Mouse (Mus musculus): Measurements from ENCODE around the gene Tubgcp5. TPM values are rescaled to one million over a fixed set of nuclear protein-coding genes. Genes with fewer than 3 reads are reported as not detected.

Gene Tubgcp5
- total RNA-seq, 2 experiments from 2014 or later: 10.6 to 11.0 TPM

- intact Hi-C loops (cut with DNase I): no loop called here
- DNase-seq (ENCODE audit: low spot score): no peak
These were observed 52.8 kb downstream of the Tubgcp5 start for GRCm38 (mm10) chr7:55846606-55847312.

GRCm38 (mm10) chr7:55849948-55850571 is 56.1 kb downstream of the Tubgcp5 start:
- intact Hi-C loops (cut with DNase I): loop anchor here (2.0 kb wide), 1 partner anchor 27 kb away; no protein-coding TSS in a partner anchor
- no peak for DNase-seq (ENCODE audit: low spot score)

- intact Hi-C loops (cut with DNase I): no loop called here
- no peak for DNase-seq (ENCODE audit: low spot score)
These were observed 58.8 kb downstream of the Tubgcp5 start for GRCm38 (mm10) chr7:55852787-55853186.

GRCm38 (mm10) chr7:55855597-55855996 is 61.6 kb downstream of the Tubgcp5 start:
- no peak for DNase-seq (ENCODE audit: low spot score)
- intact Hi-C loops (cut with DNase I): no loop called here

DNA sequence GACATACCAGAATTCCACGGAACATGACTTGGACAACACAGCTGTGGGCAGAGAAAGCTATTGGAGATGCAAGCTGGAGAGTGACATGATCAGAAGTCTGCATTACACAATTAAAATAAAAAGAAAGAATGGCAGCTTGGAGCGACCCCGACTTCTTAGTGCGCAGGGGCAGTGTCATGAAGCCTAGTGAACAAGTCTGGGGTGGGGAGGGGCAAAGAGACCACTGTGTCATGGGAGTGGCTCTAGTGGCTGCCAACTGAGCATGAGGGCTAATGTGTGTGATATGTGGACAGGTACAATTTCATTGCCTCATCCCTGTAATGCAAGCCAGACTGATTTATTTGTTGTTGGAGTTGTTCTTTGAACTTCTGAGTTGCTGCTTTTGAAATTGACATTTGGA is 62.8 kb downstream of the Tubgcp5 start:
- intact Hi-C loops (cut with DNase I): no loop called here
- DNase-seq (ENCODE audit: low spot score): no peak

- no peak for DNase-seq (ENCODE audit: low spot score)
- intact Hi-C loops (cut with DNase I): no loop called here
These were observed 63.8 kb downstream of the Tubgcp5 start for GRCm38 (mm10) chr7:55857729-55858128.

DNA sequence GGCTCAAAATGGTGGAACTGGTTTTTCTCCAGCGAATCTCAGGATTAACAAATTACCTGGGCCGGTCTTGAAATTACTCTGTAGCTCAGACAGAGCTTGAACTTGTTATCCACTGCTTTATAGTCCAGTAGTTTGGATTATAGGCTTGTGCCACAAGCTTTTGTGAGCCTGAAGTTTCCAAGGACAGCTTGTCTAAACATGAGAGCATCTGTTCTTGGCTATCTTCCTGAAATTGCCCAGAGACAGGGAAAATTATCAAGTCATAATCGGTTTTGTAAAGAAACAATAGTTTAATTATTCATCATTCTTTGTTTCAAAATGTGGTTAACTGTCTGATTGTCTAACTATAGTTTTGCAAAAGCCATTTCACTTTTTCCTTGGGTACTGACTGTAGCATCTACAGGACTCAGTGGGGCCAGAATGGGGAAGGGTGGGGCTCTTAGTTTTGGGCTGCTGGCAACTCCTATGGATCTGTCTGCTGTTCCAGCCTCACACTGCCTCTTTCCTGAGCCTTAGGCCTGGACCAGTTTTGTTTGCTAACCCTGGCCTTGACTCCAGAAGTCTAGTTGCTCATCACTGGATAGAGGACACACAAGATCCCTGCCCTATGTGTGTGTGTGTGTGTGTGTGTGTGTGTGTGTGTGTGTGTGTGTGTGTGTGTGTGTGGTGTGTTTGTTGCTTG is 65.0 kb downstream of the Tubgcp5 start:
- intact Hi-C loops (cut with DNase I): no loop called here
- no peak for DNase-seq (ENCODE audit: low spot score)

- intact Hi-C loops (cut with DNase I): no loop called here
- DNase-seq (ENCODE audit: low spot score): no peak
These were observed 65.5 kb downstream of the Tubgcp5 start for GRCm38 (mm10) chr7:55859518-55859872.

DNA sequence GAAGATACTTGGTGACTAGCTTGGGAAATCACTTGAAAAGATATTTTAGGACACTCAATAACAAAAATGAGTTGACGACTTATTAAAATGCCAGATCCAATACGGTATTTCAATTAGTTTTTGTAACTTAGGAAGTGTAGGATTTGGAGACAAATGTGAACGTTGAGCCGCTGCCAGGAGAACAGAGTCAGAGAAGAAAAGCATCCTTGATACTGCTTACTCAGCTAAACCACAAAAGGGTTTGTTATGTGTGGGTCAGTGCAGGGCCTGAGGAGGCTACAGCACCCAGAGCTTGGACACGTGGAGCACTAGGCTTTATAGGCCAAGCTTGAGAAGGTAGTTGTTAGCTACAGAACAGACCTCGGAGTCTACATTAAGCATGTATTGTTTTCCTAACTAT is 66.0 kb downstream of the Tubgcp5 start:
- no peak for DNase-seq (ENCODE audit: low spot score)
- intact Hi-C loops (cut with DNase I): no loop called here

DNA sequence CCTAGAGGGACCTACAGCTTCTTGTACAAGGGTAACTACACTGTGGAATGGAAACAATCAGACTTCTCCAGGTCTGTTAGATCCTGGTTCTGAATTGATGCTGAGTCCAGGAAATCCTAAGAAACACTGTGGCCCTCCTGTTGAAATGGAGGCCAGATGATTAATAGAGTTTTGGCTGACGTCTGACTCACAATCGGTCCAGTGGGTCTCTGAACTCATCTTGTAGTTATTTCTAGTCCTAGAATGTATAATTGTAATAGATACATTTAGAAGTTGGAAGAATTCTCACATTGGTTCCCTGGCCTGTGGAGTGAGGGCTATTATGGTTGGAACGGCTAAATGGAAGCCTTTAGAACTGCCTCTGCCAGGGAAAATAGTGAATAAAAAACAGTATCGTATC is 67.2 kb downstream of the Tubgcp5 start:
- DNase-seq (ENCODE audit: low spot score): no peak
- intact Hi-C loops (cut with DNase I): no loop called here

GRCm38 (mm10) chr7:55865044-55865443 is 71.1 kb downstream of the Tubgcp5 start:
- no peak for DNase-seq (ENCODE audit: low spot score)
- intact Hi-C loops (cut with DNase I): no loop called here

GRCm38 (mm10) chr7:55865750-55866416 is 71.9 kb downstream of the Tubgcp5 start:
- intact Hi-C loops (cut with DNase I): no loop called here
- DNase-seq (ENCODE audit: low spot score): no peak

GRCm38 (mm10) chr7:55868247-55868646 is 74.3 kb downstream of the Tubgcp5 start:
- intact Hi-C loops (cut with DNase I): no loop called here
- DNase-seq (ENCODE audit: low spot score): no peak

- no peak for DNase-seq (ENCODE audit: low spot score)
- intact Hi-C loops (cut with DNase I): no loop called here
These were observed 75.3 kb downstream of the Tubgcp5 start for GRCm38 (mm10) chr7:55869220-55869619.

DNA sequence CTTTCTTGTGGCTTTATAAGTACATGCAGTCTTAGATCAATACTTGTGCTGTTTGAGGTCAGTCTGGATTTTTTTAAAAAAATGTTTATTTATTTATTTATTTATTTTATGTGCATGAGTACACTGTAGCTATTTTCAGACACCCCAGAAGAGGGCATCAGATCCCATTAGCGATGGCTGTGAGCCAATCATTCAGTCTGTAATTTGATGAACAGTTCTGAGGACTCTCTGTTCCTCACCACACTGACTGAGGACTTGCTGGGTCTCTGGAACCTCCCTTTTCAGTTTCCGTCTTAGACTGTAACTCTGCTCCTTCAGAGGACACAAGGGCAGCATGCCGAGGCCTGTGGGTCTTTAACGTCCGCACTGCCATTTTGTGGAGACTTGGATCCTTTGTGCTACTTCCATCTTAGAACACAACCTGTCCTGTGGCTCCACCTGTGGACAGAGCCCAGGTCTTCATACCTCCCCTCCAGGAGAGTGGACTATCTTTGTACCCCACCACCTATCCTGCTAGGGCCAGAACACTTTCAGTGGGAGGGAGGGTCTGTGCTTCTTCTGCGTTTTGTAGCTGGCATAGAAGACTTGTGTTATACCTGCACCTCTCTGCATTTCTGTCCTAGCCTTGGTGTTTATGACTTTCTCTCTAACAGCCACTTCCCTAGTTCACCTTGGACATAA is 76.5 kb downstream of the Tubgcp5 start:
- intact Hi-C loops (cut with DNase I): no loop called here
- no peak for DNase-seq (ENCODE audit: low spot score)

GRCm38 (mm10) chr7:55871476-55871875 is 77.5 kb downstream of the Tubgcp5 start:
- intact Hi-C loops (cut with DNase I): no loop called here
- DNase-seq (ENCODE audit: low spot score): no peak

GRCm38 (mm10) chr7:55874703-55875102 is 80.7 kb downstream of the Tubgcp5 start:
- no peak for DNase-seq (ENCODE audit: low spot score)
- intact Hi-C loops (cut with DNase I): no loop called here

DNA sequence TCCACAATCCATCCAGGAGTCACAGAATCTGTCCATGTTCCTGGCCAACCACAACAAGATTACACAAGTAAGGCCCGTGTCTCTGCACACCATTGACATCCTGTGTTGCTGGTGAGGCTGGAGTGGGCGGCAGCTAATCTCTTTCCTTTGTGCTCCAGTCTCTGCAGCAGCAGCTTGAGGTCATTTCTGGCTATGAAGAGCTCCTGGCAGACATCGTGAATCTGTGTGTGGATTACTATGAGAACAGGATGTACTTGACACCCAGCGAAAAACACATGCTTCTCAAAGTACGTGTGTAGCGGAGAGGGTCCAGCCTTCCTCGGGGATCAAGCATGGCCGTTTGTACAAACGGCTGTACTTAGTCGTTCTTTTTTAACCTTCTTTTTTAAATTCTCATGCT is 83.8 kb downstream of the Tubgcp5 start:
- peak; percentile 75 for DNase-seq (ENCODE audit: low spot score)
- intact Hi-C loops (cut with DNase I): loop anchor here (2.0 kb wide), 1 partner anchor 27 kb away; no protein-coding TSS in a partner anchor

DNA sequence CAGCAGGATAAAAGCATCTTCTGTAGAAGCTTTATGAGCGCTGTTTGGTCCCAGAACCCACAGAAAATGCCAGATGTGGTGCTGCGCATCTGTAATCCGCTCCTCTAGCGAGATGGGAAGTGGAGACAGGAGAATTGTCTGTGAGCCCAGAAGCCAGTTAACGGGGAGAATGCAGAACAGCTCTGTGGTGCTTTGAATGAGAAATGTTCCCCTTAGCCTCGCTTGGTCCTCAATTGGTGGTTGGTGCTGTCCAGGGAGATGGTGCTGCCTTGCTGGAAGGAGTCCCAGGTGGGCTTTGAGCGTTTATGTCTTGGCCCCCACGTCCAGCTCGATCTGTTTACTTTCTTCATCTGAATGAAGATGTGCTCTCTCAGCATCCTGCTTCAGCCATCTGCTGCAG is 86.9 kb downstream of the Tubgcp5 start:
- intact Hi-C loops (cut with DNase I): no loop called here
- DNase-seq (ENCODE audit: low spot score): no peak
